Mouse (Mus musculus) heart, postnatal 14 days (tissue): ENCODE measurements at regions not wholly inside any gene's neighbourhood (a gene's known extent, or its start where the extent isn't known, plus 50 kb on each side); places are given as distances from the start of the nearest gene placed in this dataset.
"Not testable (repeated sequence)": the region's sequence is repeated elsewhere in the genome, so short reads cannot be mapped to it uniquely, and the experiment has no call there.

Experiments used
- DNase-seq, 2 experiments: peaks; one replicate each; pipeline ENCODE4 v3.0.0; 2021 to 2022
- intact Hi-C: fragments of 180-260 bp; cut with DNase I; formaldehyde crosslinking; loops from one replicate; pipeline ENCODE4 v1.15.1; 2025

- DNase-seq: no peak
- intact Hi-C loops: no loop called here
Measured at GRCm38 (mm10) chr9:94155581-94155980, 382.3 kb downstream of the 1190002N15Rik start.

DNA sequence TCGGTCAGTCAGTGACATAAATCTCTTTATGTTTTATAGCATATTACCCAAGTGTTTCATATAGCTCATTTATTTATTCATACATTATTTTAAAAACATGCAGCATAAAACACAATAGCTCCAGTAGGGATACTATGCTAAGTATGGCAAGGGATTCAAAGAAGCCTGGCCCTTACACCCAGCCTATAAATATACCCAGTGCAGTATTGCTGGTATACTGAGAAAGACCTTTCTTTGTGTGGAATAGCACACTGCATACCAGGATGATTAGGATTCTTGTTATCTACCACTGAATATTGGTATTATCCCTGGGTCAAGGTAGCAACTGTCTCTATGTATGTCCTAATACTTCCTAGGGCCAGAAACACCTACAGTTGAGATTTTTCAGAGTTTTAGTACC, 389.4 kb downstream of the 1190002N15Rik start:
- DNase-seq: no peak
- intact Hi-C loops: no loop called here

DNA sequence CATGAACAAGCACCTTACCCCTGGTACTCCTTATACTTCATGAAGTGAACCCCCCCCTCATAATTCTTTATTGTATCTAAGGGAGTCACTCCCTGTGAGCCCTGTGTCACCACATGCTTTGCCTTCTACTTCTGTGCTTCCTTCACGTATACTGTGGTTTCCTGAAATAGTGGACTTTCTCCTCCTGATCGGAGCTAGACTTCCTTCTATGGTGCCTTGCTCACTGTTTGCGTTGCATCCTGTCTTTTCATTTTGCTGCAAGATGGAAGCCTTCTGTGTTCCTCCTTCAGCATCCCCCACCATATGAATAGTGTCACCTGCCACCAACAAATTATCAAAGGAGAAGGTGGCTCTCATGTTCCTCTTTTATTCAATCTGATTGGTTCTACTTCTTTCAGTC, 391.1 kb downstream of the 1190002N15Rik start:
- no peak for DNase-seq
- intact Hi-C loops: no loop called here

GRCm38 (mm10) chr9:94136444-94136843, 401.4 kb downstream of the 1190002N15Rik start:
- intact Hi-C loops: no loop called here
- peak in 1 of 2 experiments; percentile 34 for DNase-seq

GRCm38 (mm10) chr9:94133682-94134081, 404.2 kb downstream of the 1190002N15Rik start:
- intact Hi-C loops: no loop called here
- DNase-seq: no peak

- DNase-seq: no peak
- intact Hi-C loops: no loop called here
Measured at GRCm38 (mm10) chr9:94131367-94131766, 406.5 kb downstream of the 1190002N15Rik start.

GRCm38 (mm10) chr9:94116961-94117360, 420.9 kb downstream of the 1190002N15Rik start:
- intact Hi-C loops: no loop called here
- peak; percentile 3 to 4 for DNase-seq

DNA sequence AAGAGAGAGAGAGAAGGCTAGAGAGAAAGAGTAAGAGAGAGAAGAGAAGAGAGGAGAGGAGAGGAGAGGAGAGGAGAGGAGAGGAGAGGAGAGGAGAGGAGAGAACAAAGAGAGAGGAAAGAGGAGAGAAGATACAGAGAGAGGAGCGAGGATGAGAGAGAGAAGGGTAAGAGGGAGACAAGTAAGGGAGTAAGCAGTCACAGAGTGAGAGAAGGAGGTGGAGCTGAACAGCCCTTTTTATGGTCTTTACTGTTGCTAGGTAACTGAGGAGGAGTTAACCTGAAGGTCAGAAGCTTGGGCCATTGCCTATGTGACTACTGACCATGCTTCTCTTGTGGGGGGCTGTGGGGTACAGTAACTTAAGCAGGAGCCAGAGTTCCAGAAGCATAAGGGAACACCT, 430.2 kb downstream of the 1190002N15Rik start:
- intact Hi-C loops: not testable (repeated sequence)

DNA sequence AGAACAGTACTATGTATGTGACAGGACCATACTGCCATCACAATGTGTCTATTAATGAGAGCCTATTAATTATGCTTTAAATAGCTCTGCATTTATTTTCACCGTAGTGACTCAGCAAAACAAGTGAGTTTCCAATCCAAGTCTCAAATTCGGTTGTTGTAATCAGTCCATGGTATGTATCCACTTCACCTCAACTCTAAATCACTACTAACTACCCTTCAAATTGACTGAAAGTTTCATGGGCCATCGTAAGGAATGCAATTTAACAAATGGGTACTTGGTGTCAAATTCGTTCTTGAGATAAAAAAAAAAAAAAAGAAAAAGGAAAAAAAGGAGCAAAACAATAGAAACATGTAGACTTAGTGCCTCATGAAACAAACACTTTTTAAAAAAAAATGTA, 433.2 kb downstream of the 1190002N15Rik start:
- intact Hi-C loops: no loop called here
- no peak for DNase-seq

More for the DNA sequence above, 430.2 kb downstream of the 1190002N15Rik start:
- DNase-seq: not testable (repeated sequence)

DNA sequence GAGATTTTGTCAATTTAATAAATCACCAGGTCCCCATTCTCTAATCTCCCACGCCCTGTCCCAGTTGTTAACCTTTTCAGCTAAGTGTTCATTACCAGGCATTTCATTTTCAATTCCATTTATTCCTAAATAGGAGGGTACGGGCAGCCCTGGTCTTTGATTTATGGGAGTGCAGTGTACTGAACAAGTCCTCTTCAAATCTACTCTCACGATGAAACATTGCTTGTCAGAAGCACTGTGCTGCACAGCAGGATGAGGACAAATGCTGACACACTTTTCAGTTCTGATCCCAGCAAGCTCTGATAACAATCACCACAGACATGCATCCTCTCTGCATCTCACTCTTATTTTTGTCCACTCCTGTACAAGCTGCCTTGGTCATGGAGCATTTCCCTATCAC, 435.9 kb downstream of the 1190002N15Rik start:
- intact Hi-C loops: no loop called here

GRCm38 (mm10) chr9:94094800-94095199, 443.1 kb downstream of the 1190002N15Rik start:
- intact Hi-C loops: no loop called here

More for the DNA sequence above, 435.9 kb downstream of the 1190002N15Rik start:
- no peak for DNase-seq

GRCm38 (mm10) chr9:94091658-94092225, 446.1 kb downstream of the 1190002N15Rik start:
- intact Hi-C loops: no loop called here
- DNase-seq: no peak

More at GRCm38 (mm10) chr9:94094800-94095199, 443.1 kb downstream of the 1190002N15Rik start:
- no peak for DNase-seq

DNA sequence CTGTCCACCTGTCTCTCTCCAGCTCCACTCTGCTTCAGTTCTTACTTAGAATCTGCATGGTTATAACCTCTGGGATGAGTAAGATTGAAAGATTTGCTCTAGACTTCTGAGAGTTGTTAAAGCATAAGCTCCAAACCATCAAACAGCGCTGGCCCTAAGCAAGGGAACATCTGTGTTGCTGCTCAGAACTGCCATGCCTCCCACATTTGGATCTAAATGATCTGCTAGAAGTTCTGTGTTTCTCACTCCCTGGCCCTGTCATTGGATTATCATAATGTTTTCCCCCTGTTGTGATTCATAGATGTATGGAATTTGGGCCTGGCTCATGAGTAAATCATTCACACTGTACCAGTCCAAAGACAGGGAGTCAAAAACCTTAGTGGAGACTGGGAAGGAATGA, 448.1 kb downstream of the 1190002N15Rik start:
- DNase-seq: no peak
- intact Hi-C loops: no loop called here

DNA sequence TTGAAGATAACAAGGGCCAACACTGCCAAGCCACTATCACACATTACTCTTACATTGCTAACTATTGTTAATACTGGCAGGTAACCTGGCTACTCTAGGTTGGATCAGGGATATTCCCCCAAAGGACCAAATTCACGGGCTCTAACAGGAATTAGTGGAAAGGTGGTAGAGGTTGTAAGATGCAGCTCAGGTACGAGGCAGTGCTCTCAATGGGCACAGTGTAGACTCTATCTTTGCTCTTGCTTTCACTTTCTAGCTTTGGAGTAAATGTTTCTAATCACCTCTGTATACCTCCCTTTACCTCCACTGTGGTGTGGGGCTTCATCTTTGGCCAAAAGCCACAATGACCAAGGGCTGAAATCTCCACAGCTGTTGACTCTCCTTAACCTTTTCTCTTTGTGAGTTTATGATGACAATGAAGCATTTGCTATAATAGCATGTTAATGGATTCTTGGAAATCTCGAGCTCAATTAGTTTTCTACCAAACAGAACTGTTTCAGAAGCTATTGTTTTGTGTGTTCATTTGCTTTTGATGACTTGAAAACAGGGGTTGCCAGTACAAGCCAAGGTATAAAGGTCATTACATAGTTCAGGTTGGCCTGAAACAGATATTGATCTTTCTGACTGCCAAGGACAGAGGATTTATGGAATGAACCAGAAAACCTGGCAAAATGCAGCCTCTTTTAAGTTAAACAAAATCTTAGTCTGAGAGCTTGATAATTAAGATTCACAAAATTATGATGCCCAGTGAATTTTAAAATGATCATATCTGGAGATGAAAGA, 454.1 kb downstream of the 1190002N15Rik start:
- intact Hi-C loops: no loop called here
- no peak for DNase-seq

DNA sequence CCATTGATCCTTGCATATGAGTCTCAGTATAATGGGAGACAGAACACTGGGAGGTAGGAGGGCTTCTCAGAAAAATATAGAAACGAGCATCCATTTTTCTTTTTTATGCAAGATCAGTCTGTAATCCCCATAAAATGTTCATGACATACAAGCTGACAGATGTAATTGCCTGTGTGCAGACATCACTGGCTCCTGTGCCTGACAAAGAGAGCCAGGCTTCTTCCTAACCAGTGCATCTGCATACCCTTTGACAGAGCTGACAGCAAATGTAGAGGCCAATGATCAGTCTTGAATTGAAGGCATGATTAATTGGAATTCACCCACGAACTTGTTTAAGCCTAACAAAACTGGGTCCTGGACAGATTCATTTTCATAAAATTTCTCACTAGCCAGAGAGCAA, 463.0 kb downstream of the 1190002N15Rik start:
- DNase-seq: no peak
- intact Hi-C loops: no loop called here

GRCm38 (mm10) chr9:94067121-94067520, 470.8 kb downstream of the 1190002N15Rik start:
- DNase-seq: no peak
- intact Hi-C loops: no loop called here

GRCm38 (mm10) chr9:94053229-94053628, 484.7 kb downstream of the 1190002N15Rik start:
- intact Hi-C loops: no loop called here

DNA sequence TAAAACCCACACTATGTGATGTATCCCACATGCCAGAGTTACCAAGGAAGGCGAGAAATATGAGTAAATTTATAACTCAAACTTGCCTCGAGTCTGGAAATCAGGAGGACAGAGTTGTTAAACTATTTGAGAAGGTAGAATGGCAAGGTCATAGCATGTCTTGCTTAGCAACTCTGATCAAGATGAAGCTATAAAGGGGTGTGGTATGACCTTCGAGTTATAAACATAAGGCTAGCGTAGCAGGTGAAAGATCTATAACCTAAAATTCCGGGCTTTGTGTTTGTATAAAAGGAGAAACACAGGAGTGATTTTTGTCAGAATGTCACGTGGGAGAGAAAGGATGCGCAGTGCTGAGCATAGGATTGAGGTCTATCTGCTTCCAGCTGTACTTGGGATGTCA, 490.0 kb downstream of the 1190002N15Rik start:
- intact Hi-C loops: no loop called here

More at GRCm38 (mm10) chr9:94053229-94053628, 484.7 kb downstream of the 1190002N15Rik start:
- DNase-seq: no peak

GRCm38 (mm10) chr9:94045462-94046126, 492.3 kb downstream of the 1190002N15Rik start:
- intact Hi-C loops: no loop called here
- no peak for DNase-seq

More for the DNA sequence above, 490.0 kb downstream of the 1190002N15Rik start:
- no peak for DNase-seq

DNA sequence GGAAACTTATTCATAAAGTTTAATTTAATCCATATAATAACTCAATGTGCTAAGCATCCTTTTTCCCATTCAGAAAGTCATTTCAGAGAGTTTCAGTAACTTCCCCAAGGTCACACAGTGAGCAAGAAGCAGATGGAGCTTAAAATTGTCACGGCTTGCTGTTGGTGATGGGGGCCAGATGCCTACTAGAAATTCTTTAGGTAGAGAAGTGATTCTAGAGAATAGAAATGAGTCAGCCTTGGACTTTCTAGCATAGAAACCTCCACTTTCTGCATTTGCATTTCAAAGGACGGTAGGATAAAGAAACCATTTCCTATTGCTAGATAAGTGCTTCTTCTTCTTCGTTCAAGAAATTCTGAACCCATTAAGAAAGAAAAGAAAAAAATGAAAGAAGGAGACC, 514.1 kb downstream of the 1190002N15Rik start:
- DNase-seq: no peak
- intact Hi-C loops: no loop called here

DNA sequence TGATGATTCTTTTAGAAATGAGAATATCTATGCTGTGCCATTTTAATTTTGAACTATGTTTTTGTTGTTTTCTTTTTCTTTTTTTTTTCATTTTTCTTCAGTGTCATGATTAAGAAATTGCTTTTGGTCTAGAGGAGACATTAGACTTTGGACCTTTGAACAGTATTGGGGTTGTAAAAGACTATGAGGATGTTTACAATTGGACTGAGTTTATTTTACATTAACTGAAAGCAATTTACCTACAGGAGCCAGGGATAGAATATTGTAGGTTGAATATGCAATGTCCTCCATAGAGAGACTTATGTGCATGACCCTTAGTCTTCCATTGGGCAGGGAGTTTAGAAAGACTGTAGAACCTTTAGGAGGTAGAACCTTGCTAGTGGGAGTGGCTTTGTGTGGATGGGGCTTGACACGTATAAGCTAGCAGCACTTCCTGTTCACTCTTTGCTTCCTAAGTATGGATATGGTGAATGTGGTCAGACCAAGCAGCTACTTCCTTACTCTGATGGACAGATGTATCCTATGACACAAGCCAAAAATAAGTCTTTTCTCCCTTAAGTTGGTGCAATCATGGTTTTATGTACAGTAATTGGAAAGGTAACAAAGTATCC, 516.5 kb downstream of the 1190002N15Rik start:
- intact Hi-C loops: no loop called here
- no peak for DNase-seq
